Mouse (Mus musculus): ENCODE measurements around the gene Atp4a. TPM values are rescaled to one million over a fixed set of nuclear protein-coding genes. Genes with fewer than 3 reads are reported as not detected.

Gene Atp4a
- polyA plus RNA-seq, 1 experiment from 2014 or later, result 5.0 TPM

- Histone ChIP-seq H3K4me1 (replicated peaks; ENCODE audit: insufficient read depth, low read length) (no peaks in the 10 kb centered on the region), H3K4me3 (replicated peaks; ENCODE audit: low read depth, low read length) (no peak overlapping the region), H3K9ac (ENCODE audit: low read depth, low read length) (no peak overlapping the region), H3K9me3 (replicated peaks; ENCODE audit: low read length) (no peaks in the 10 kb centered on the region), H3K27me3 (ENCODE audit: insufficient read depth, low read length) (no peaks in the 10 kb centered on the region), H3K36me3 (ENCODE audit: insufficient read depth, low read length) (no peaks in the 10 kb centered on the region), H3K4me2 (ENCODE audit: low read length) (no peak overlapping the region), H3K27ac (no peak overlapping the region)
- WGBS, result 55% methylated on average over 5 of the region's 5 CpGs
- ATAC-seq (replicated peaks; ENCODE audit: low FRiP score, low read depth), result no peak
- DNase-seq (ENCODE audit: low spot score), result no peak
- TF ChIP-seq CTCF (IDR thresholded peaks at IDR 0.05; ENCODE audit: low read depth), result no peak
Observed at GRCm38 (mm10) chr7:30681897-30682296, 30.1 kb upstream of the Atp4a start.

- no peak overlapping the region for H3K9ac ChIP-seq (ENCODE audit: low read depth, low read length)
- H3K27me3 ChIP-seq (ENCODE audit: insufficient read depth, low read length), result no peaks in the 10 kb centered on the region
- no peak overlapping the region for H3K4me2 ChIP-seq (ENCODE audit: low read length)
- no peak for DNase-seq (ENCODE audit: low spot score)
- H3K36me3 ChIP-seq (ENCODE audit: insufficient read depth, low read length), result no peaks in the 10 kb centered on the region
- H3K4me3 ChIP-seq (replicated peaks; ENCODE audit: low read depth, low read length), result no peak overlapping the region
- no peak overlapping the region for H3K27ac ChIP-seq
- no peak for ATAC-seq (replicated peaks; ENCODE audit: low FRiP score, low read depth)
- WGBS, result 72% methylated on average over 2 of the region's 2 CpGs
- no peaks in the 10 kb centered on the region for H3K9me3 ChIP-seq (replicated peaks; ENCODE audit: low read length)
- no peak for TF ChIP-seq CTCF (IDR thresholded peaks at IDR 0.05; ENCODE audit: low read depth)
- no peaks in the 10 kb centered on the region; the same call in 1 of the 2 replicates for H3K4me1 ChIP-seq (replicated peaks; ENCODE audit: insufficient read depth, low read length)
Observed at GRCm38 (mm10) chr7:30683425-30683824, 28.6 kb upstream of the Atp4a start.

DNA sequence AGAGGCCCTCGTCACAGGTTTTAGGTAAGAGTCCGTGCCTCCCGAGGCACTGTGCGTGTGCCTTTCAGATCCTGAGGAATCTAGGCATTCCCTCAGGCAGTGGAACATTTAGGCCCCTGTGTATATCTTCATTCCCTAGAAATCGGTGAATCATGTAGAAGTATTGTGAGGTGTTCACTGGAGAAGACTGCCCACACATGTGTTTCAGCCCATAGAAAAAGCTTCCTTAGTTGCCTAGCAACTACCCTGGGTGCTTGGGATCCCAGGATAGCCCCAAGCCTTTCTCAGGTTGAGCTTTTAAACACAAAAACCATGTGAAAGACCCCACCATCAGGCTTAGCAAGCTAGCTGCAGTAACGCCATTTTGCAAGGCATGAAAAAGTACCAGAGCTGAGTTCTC lies 23.7 kb upstream of the Atp4a start:
- no peak overlapping the region for H3K27ac ChIP-seq

GRCm38 (mm10) chr7:30698101-30698500 lies 13.9 kb upstream of the Atp4a start:
- H3K27ac ChIP-seq, result no peak overlapping the region
- H3K4me2 ChIP-seq (ENCODE audit: low read length), result no peak overlapping the region
- no peaks in the 10 kb centered on the region for H3K4me1 ChIP-seq (replicated peaks; ENCODE audit: insufficient read depth, low read length)
- WGBS, result 62% methylated on average over 5 of the region's 5 CpGs
- no peak for ATAC-seq (replicated peaks; ENCODE audit: low FRiP score, low read depth)
- no peak overlapping the region for H3K4me3 ChIP-seq (replicated peaks; ENCODE audit: low read depth, low read length)
- H3K36me3 ChIP-seq (ENCODE audit: insufficient read depth, low read length), result no peaks in the 10 kb centered on the region
- TF ChIP-seq CTCF (IDR thresholded peaks at IDR 0.05; ENCODE audit: low read depth), result no peak
- peak; percentile 12 for DNase-seq (ENCODE audit: low spot score)
- H3K9ac ChIP-seq (ENCODE audit: low read depth, low read length), result no peak overlapping the region
- no peaks in the 10 kb centered on the region for H3K9me3 ChIP-seq (replicated peaks; ENCODE audit: low read length)
- H3K27me3 ChIP-seq (ENCODE audit: insufficient read depth, low read length), result no peaks in the 10 kb centered on the region

More for the DNA sequence above, 23.7 kb upstream of the Atp4a start:
- no peaks in the 10 kb centered on the region; the same call in 1 of the 2 replicates for H3K4me1 ChIP-seq (replicated peaks; ENCODE audit: insufficient read depth, low read length)
- ATAC-seq (replicated peaks; ENCODE audit: low FRiP score, low read depth) (no peak), DNase-seq (ENCODE audit: low spot score) (no peak)
- no peak overlapping the region for H3K4me3 ChIP-seq (replicated peaks; ENCODE audit: low read depth, low read length)
- no peak overlapping the region for H3K9ac ChIP-seq (ENCODE audit: low read depth, low read length)
- H3K36me3 ChIP-seq (ENCODE audit: insufficient read depth, low read length), result no peaks in the 10 kb centered on the region
- H3K4me2 ChIP-seq (ENCODE audit: low read length), result no peak overlapping the region
- H3K9me3 ChIP-seq (replicated peaks; ENCODE audit: low read length), result no peaks in the 10 kb centered on the region
- 76% methylated on average over 6 of the region's 6 CpGs for WGBS
- no peak for TF ChIP-seq CTCF (IDR thresholded peaks at IDR 0.05; ENCODE audit: low read depth)
- no peaks in the 10 kb centered on the region for H3K27me3 ChIP-seq (ENCODE audit: insufficient read depth, low read length)

- DNase-seq (ENCODE audit: low spot score), result peak; percentile 58
- 37% methylated on average over 9 of the region's 9 CpGs for WGBS
- no peak within 1 kb of the TSS for H3K27ac ChIP-seq
- H3K36me3 ChIP-seq (ENCODE audit: insufficient read depth, low read length), result no peaks in the 10 kb centered on the region
- no peak within 1 kb of the TSS for H3K9ac ChIP-seq (ENCODE audit: low read depth, low read length)
- H3K4me1 ChIP-seq (replicated peaks; ENCODE audit: insufficient read depth, low read length), result no peaks in the 10 kb centered on the region
- TF ChIP-seq CTCF (IDR thresholded peaks at IDR 0.05; ENCODE audit: low read depth), result no peak
- H3K27me3 ChIP-seq (ENCODE audit: insufficient read depth, low read length), result no peaks in the 10 kb centered on the region
- H3K4me3 ChIP-seq (replicated peaks; ENCODE audit: low read depth, low read length), result no peak within 1 kb of the TSS
- peak; percentile 82 for ATAC-seq (replicated peaks; ENCODE audit: low FRiP score, low read depth)
- no peak within 1 kb of the TSS for H3K4me2 ChIP-seq (ENCODE audit: low read length)
- no peaks in the 10 kb centered on the region for H3K9me3 ChIP-seq (replicated peaks; ENCODE audit: low read length)
Observed at GRCm38 (mm10) chr7:30698589-30698988, 13.4 kb upstream of the Atp4a start, which contains the start of gene 2200002J24Rik. TSS of gene 2200002J24Rik (plus strand) at chr7:30698926.

GRCm38 (mm10) chr7:30706214-30706882 lies 5.7 kb upstream of the Atp4a start:
- 77% methylated on average over 8 of the region's 8 CpGs for WGBS
- H3K27me3 ChIP-seq (ENCODE audit: insufficient read depth, low read length), result no peaks in the 10 kb centered on the region
- H3K9ac ChIP-seq (ENCODE audit: low read depth, low read length), result no peak overlapping the region
- no peak for TF ChIP-seq CTCF (IDR thresholded peaks at IDR 0.05; ENCODE audit: low read depth)
- no peak overlapping the region for H3K27ac ChIP-seq
- H3K36me3 ChIP-seq (ENCODE audit: insufficient read depth, low read length), result no peaks in the 10 kb centered on the region
- no peak overlapping the region for H3K4me2 ChIP-seq (ENCODE audit: low read length)
- H3K4me1 ChIP-seq (replicated peaks; ENCODE audit: insufficient read depth, low read length), result no peaks in the 10 kb centered on the region
- H3K9me3 ChIP-seq (replicated peaks; ENCODE audit: low read length), result no peaks in the 10 kb centered on the region
- H3K4me3 ChIP-seq (replicated peaks; ENCODE audit: low read depth, low read length), result no peak overlapping the region
- DNase-seq (ENCODE audit: low spot score), result no peak
- no peak for ATAC-seq (replicated peaks; ENCODE audit: low FRiP score, low read depth)

GRCm38 (mm10) chr7:30707441-30707840 lies 4.6 kb upstream of the Atp4a start:
- no peak overlapping the region for H3K27ac ChIP-seq
- H3K4me2 ChIP-seq (ENCODE audit: low read length), result no peak overlapping the region
- H3K9me3 ChIP-seq (replicated peaks; ENCODE audit: low read length), result no peaks in the 10 kb centered on the region
- H3K4me3 ChIP-seq (replicated peaks; ENCODE audit: low read depth, low read length), result no peak overlapping the region
- H3K4me1 ChIP-seq (replicated peaks; ENCODE audit: insufficient read depth, low read length), result no peaks in the 10 kb centered on the region
- ATAC-seq (replicated peaks; ENCODE audit: low FRiP score, low read depth), result no peak
- no peaks in the 10 kb centered on the region for H3K36me3 ChIP-seq (ENCODE audit: insufficient read depth, low read length)
- no peak for DNase-seq (ENCODE audit: low spot score)
- H3K9ac ChIP-seq (ENCODE audit: low read depth, low read length), result no peak overlapping the region
- no peak for TF ChIP-seq CTCF (IDR thresholded peaks at IDR 0.05; ENCODE audit: low read depth)
- WGBS, result 81% methylated on average over 1 of the region's 1 CpGs
- H3K27me3 ChIP-seq (ENCODE audit: insufficient read depth, low read length), result no peaks in the 10 kb centered on the region
